Mouse (Mus musculus) telencephalon, adult 2 months (tissue): ENCODE results near the gene Dusp1.

Experiments
- DNase-seq: peaks from one replicate; pipeline ENCODE4 v3.0.0-alpha.2; 2011; ENCODE audit warnings: low read depth, low spot score

The Dusp1 gene

GRCm38 (mm10) chr17:26561290-26561640 is 663 bp downstream of the Dusp1 start, which contains the start of gene Ergic1:
Gene Ergic1 (plus strand): TSS chr17:26561489.
- DNase-seq: no peak

GRCm38 (mm10) chr17:26560526-26561289 is 1.2 kb downstream of the Dusp1 start:
- DNase-seq: no peak

GRCm38 (mm10) chr17:26553033-26553432 is 8.9 kb downstream of the Dusp1 start:
- DNase-seq: no peak

- DNase-seq: no peak
These were observed 10.8 kb downstream of the Dusp1 start for GRCm38 (mm10) chr17:26551104-26551503.

- no peak for DNase-seq
These were observed 12.6 kb downstream of the Dusp1 start for GRCm38 (mm10) chr17:26549148-26549809.

- no peak for DNase-seq
These were observed 13.4 kb downstream of the Dusp1 start for GRCm38 (mm10) chr17:26548566-26548965.

- DNase-seq: no peak
These were observed 14.2 kb downstream of the Dusp1 start for GRCm38 (mm10) chr17:26547771-26548170.

GRCm38 (mm10) chr17:26544319-26544963 is 17.5 kb downstream of the Dusp1 start:
- DNase-seq: no peak

GRCm38 (mm10) chr17:26540083-26540482 is 21.8 kb downstream of the Dusp1 start:
- no peak for DNase-seq

- DNase-seq: no peak
These were observed 24.0 kb downstream of the Dusp1 start for GRCm38 (mm10) chr17:26537722-26538471.

GRCm38 (mm10) chr17:26535251-26536136 is 26.4 kb downstream of the Dusp1 start:
- DNase-seq: no peak

GRCm38 (mm10) chr17:26534695-26535094 is 27.2 kb downstream of the Dusp1 start:
- no peak for DNase-seq

- DNase-seq: no peak
These were observed 28.0 kb downstream of the Dusp1 start for GRCm38 (mm10) chr17:26533871-26534372.

- DNase-seq: no peak
These were observed 29.4 kb downstream of the Dusp1 start for GRCm38 (mm10) chr17:26532476-26533045.

- DNase-seq: no peak
These were observed 30.4 kb downstream of the Dusp1 start for GRCm38 (mm10) chr17:26531395-26532027.

GRCm38 (mm10) chr17:26530590-26531081 is 31.3 kb downstream of the Dusp1 start:
- DNase-seq: no peak

- no peak for DNase-seq
These were observed 32.1 kb downstream of the Dusp1 start for GRCm38 (mm10) chr17:26529791-26530241.

- no peak for DNase-seq
These were observed 33.2 kb downstream of the Dusp1 start for GRCm38 (mm10) chr17:26528751-26529150.

- no peak for DNase-seq
These were observed 34.6 kb downstream of the Dusp1 start for GRCm38 (mm10) chr17:26527291-26527690.

GRCm38 (mm10) chr17:26525316-26525715 is 36.6 kb downstream of the Dusp1 start:
- peak; percentile 61 for DNase-seq
